Mouse (Mus musculus): Measurements from ENCODE around the gene Serpina3g. TPM values are rescaled to one million over a fixed set of nuclear protein-coding genes. Genes with fewer than 3 reads are reported as not detected.

Serpina3g gene
- polyA plus RNA-seq (2015; fragmentation: Nextera tagmentation; extraction: Ambion mirVana), result 2.4 and 3.9 TPM in 2 replicates

GRCm38 (mm10) chr12:104235915-104236314, at the start of gene Serpina3g:
Serpina3g (plus strand) TSS chr12:104236245.

GRCm38 (mm10) chr12:104214445-104214753, 21.6 kb upstream of the Serpina3g start, which contains the start of gene Serpina3f:
Serpina3f (plus strand) TSS chr12:104214544.

GRCm38 (mm10) chr12:104262863-104263262, 26.8 kb downstream of the Serpina3g start, which contains the start of gene Serpina3i:
Serpina3i (plus strand) TSS chr12:104263122.

Other genes with a start within 250 kb of the Serpina3g start
- gene Serpina11, start 246.3 kb upstream of the Serpina3g start, polyA plus RNA-seq (2015; fragmentation: Nextera tagmentation; extraction: Ambion mirVana), result not detected in 2 replicates
- gene Serpina9, start 222.5 kb upstream of the Serpina3g start, polyA plus RNA-seq (2015; fragmentation: Nextera tagmentation; extraction: Ambion mirVana), result 0.13 and 0.17 TPM in 2 replicates
- not detected in 2 replicates for gene Serpina12, start 191.8 kb upstream of the Serpina3g start, polyA plus RNA-seq (2015; fragmentation: Nextera tagmentation; extraction: Ambion mirVana)
- gene Serpina5, start 135.1 kb upstream of the Serpina3g start, polyA plus RNA-seq (2015; fragmentation: Nextera tagmentation; extraction: Ambion mirVana), result not detected in 2 replicates
- gene Serpina3a, start 123.5 kb upstream of the Serpina3g start, polyA plus RNA-seq (2015; fragmentation: Nextera tagmentation; extraction: Ambion mirVana), result not detected in 2 replicates
- gene Serpina3b, start 108.2 kb upstream of the Serpina3g start, polyA plus RNA-seq (2015; fragmentation: Nextera tagmentation; extraction: Ambion mirVana), result not detected in 2 replicates
- gene Serpina3c, start 82.4 kb upstream of the Serpina3g start, polyA plus RNA-seq (2015; fragmentation: Nextera tagmentation; extraction: Ambion mirVana), result 0.13 TPM in 1 of 2 replicates, not detected in the other
- not detected in 2 replicates for gene Serpina3f, start 21.7 kb upstream of the Serpina3g start, polyA plus RNA-seq (2015; fragmentation: Nextera tagmentation; extraction: Ambion mirVana)
- 0.15 TPM in 1 of 2 replicates, not detected in the other for gene Serpina3i, start 26.9 kb downstream of the Serpina3g start, polyA plus RNA-seq (2015; fragmentation: Nextera tagmentation; extraction: Ambion mirVana)
- not detected in 2 replicates for gene Serpina3j, start 78.3 kb downstream of the Serpina3g start, polyA plus RNA-seq (2015; fragmentation: Nextera tagmentation; extraction: Ambion mirVana)
- not detected in 2 replicates for gene Serpina3k, start 102.2 kb downstream of the Serpina3g start, polyA plus RNA-seq (2015; fragmentation: Nextera tagmentation; extraction: Ambion mirVana)
- not detected in 2 replicates for gene Serpina3m, start 102.2 kb downstream of the Serpina3g start, polyA plus RNA-seq (2015; fragmentation: Nextera tagmentation; extraction: Ambion mirVana)
- 13.9 and 14.9 TPM in 2 replicates for gene Serpina3n, start 170.5 kb downstream of the Serpina3g start, polyA plus RNA-seq (2015; fragmentation: Nextera tagmentation; extraction: Ambion mirVana)
- not detected in 2 replicates for gene Gsc, start 237.1 kb downstream of the Serpina3g start, polyA plus RNA-seq (2015; fragmentation: Nextera tagmentation; extraction: Ambion mirVana)